Mouse (Mus musculus) layer of hippocampus, adult 9-11 months (tissue): ENCODE measurements around the gene Slc25a34.

ENCODE experiments used
- DNase-seq: peaks from one replicate; pipeline ENCODE4 v3.0.0; 2022

Gene Slc25a34

DNA sequence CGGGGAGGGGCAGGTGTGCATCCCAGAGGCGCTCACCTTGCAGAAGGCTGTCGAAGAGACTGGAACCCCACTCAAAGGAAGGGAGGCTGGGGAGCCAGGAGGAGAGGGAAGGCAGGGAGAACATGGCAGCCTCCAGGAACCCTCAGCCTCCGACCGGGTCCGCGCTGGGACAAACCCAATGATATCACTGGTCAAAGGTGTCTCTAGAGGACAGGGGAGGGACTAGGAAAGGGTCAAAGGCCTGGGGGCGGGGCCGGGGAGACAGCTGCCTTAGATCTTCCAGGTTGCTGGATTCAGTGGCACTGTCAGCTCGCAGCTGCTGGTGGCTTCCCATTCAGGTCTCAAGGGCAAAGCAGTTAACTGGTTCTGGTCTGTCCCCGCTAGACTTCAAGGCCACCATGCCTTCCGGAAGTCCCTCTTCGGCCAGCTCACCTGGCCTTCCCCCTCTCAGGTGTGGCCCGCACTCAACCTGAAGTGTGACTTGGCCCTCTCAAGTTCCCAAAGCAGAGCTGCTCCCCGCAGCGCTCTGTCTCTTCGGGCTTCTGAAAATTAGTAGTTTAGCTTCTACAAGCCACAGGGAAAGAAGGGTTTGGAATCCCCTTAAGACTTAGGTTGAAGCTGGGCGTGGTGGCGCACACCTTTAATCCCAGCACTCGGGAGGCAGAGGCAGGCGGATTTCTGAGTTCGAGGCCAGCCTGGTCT, 5.6 kb downstream of the Slc25a34 start:
- DNase-seq, result no peak

DNA sequence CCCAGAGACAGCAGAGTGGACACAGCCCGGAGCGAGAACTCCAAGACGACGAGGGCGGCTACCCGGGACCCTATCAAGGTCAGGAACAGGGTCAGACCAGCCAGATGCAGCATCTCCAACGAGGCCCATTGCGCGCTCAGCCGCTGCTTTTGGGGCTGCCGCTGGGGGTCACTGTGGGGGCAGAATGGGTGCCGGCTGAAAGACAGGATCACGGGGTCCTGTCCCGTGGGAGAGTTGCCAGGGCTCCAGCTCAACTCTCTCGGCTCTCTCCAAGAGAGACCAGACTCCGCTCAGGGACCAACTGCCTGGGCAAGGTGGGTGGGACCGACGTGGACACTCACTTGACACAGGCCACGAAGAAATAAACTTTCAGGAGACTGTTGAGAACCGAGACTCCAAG, 6.3 kb downstream of the Slc25a34 start:
- DNase-seq, result peak; percentile 49

DNA sequence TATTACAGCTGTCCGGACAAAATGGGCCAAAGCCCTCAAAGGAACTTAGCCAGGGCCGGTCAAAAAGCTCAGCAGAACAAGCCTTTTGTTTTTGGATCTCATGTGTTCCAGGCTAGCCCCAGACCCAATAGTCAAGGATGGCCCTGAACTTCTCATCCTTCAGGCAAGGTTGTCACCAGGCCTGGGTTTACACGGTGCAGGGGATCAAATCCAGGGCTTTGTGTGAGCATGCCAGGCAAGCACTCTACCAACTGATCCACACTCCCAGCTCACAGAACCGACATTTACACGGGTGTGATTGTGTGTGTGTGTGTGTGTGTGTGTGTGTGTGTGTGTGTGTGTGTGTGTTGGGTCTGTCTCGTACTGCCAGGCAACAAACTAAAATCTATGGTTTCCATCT, 6.8 kb downstream of the Slc25a34 start:
- no peak for DNase-seq

DNA sequence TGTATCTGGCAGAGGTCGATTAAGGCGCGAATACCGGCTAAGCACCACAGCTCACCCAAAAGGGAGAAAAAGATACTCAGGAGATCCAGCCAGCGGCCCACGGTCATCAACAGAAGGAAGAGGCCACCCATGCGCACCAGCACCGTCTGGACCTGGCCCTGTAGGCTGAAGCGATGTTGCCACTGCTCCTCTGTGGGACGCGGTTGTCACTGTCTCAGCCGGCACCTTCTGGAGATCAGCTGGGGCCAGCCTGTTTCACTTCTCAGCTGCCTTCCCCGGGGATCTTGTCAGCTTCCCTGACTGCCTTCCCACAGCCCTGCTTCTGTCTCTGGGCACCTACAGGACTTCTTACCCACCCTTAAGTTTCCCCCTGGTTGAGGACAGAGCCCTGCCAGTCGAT, 8.7 kb downstream of the Slc25a34 start:
- no peak for DNase-seq

DNA sequence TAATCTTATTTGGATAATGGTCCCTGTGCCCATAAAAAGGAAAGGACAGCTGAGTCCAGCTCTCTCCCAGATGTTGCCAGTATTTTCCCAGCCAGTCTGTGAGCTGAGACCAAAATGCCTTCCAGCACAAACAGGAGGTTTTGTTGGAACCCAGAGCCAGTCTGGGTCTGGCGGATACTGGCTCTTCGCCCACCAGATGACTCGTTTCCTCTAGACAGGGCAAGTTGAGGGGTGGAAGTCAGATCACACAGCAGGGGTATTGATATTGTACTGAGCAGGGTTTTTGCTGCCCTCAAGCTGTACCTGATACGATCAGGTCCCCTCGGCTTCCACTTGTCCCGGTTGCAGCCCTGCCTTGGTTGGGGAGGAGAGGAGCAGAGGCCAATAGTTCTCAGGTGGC, 14.1 kb downstream of the Slc25a34 start:
- no peak for DNase-seq

DNA sequence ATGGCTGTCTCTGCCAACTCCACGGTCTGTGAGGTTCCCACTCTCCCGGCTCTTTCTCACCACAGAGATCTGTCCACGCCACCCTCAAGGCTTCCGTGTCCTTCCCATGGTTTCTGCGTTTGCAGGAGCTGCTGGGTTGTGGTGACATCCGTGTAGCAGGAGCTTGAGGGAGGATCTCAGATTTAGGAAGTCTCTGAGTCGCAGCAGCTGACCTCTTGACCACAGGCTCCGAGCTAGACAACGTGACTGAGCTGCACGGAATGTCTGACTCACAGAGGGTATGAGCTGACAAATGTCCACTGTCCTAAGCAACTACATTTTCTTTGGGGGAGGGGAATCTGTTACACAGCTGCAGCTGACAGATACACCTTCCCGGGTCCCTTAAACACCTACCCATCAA, 17.8 kb downstream of the Slc25a34 start, which contains the start of gene Fblim1:
Gene Fblim1, minus strand, starts transcription at position 236 of the 400 bp plus-strand sequence.
- DNase-seq, result peak; percentile 71

DNA sequence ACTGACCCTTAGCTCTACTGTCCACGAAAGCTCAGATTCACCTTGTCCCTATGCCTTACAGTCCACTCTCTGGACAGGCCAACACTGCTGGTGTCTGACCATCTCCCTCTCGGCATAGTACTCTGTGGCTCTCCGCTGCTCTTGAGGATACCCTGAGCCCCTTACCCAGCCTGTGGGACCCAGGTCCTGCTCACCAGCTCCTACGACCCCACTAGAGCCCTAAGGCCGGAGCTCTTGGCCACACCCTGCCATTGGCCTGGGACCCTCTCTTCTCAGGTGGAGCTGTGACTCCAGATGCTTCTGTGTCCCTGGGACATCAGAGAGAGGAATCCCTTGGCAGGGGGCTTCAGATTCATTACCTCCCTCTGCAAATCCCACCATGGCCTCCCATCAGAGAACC, 18.2 kb downstream of the Slc25a34 start:
- DNase-seq, result no peak

DNA sequence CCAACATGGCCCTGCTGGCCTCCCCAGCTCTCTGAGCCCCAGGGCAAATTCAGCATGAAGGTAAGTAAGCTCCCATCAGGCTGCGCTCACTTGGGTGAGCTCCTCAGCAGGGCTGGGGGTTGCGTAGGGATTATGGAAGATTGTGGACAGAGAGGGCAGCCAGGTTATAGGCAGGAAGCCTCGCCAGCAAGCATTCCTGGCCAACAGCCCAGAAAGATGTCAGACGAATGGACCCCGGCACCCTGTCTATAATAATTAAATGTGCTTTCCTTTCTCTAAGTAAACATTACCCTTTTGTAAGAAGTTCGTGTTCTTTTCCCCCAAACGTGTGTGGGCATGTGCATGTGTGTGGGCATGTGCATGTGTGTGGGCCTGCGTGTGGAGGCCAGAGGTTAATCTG, 19.1 kb downstream of the Slc25a34 start:
- DNase-seq, result no peak

DNA sequence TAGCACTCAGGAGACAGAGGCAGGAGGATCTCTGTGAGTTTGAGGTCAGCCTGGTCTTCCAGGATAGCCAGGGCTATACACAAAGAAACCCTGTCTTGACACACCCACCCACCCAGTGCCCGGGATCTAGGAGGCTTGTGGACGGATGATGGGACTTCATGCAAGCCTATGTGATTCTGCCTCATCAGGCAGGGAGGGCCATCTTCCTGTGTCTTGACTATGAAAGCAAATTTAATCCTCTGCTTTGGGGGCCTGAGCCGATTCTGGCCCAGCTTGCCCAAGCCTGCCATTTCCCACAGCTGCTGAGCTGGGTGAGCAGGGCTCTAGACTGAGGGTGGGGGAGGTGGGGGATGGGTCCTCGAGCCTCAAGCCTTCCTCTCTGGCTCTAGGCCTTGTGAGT, 19.7 kb downstream of the Slc25a34 start:
- no peak for DNase-seq

DNA sequence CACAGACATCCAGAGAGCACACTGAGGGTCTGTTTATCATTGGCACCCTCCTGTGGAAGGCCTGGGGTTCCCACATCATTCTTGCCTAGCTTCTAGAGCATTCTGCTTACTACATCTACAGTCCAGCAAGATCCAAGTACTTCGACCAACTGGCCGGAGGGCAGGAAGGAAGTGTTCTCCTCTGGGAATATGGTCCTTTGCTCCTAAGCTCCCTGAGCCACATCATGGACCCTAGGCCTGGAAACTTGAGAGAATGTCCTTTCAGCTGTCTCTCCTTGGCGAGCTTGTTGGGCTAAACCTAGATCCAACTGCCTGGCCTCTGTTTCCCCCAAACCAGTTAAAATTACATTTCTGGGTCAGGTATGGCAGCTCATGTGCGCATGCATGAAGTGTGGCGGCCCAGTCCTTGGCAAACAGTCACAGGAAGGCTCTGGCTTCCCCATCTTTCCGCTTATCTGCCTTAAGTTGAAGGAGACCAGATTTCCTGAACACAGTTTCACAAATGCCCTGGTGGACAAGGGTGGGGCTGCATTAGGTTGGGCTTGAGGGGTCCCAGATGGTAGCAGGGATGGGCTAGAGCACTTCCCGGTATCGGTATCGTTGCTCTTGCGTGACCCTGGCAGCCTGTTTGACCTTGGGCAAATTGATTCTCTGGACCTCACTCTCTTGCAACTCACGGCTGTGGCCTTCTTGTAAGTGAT, 20.9 kb downstream of the Slc25a34 start:
- DNase-seq, result no peak

DNA sequence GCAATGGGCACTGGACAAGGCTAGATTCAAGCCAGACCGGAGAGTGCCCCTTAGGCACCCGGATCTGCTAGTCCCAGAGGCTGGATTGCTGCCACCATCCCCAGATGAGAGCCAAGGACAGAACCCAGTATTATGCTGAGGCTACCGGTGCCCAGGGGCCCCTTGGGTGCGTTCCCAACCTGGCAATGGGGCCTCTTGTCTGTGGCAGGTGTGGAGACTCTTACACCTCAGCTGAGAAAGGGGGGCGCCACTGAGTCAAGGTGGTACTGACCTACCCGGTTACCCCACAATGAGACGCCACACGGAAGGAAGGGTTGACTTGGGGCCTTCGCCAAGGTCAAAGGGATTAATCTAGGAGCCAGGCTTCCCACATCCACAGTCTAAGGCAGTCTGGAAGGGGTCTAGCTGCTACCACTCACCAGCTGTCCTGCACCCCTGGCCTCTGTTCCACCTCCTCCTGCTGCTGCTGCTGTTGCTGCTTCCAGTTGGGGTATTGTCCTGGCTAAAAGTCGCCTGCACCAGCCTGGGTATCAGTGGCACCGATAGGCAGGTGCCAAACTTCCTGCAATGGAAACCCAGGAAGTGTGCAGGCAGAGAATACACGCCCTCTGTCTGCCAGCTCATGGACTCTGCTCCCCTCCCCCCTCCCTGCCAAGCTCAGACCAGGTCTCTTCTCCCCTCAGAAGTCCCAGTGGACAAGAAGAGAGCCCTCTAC, 22.3 kb downstream of the Slc25a34 start:
- DNase-seq, result no peak

DNA sequence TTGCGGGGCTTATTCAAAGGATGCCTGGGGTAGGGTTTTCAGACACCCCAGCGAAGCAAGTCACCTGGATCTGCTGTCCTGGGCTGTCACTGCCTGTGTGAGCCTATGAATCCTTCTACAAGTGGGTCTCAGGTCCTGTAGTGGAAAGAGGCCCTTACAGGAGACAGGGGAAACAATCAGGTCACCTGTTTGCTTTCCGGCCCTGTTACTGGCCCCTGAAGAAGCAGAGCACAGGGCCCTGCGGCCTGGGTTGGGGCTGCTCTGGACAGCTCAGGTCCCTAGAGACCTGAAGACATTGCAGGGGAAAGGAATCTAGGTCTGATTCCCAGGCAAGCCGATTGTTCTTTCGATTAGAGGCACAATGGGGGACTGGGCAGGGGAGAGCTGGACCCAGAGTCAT, 23.3 kb downstream of the Slc25a34 start:
- DNase-seq, result no peak

DNA sequence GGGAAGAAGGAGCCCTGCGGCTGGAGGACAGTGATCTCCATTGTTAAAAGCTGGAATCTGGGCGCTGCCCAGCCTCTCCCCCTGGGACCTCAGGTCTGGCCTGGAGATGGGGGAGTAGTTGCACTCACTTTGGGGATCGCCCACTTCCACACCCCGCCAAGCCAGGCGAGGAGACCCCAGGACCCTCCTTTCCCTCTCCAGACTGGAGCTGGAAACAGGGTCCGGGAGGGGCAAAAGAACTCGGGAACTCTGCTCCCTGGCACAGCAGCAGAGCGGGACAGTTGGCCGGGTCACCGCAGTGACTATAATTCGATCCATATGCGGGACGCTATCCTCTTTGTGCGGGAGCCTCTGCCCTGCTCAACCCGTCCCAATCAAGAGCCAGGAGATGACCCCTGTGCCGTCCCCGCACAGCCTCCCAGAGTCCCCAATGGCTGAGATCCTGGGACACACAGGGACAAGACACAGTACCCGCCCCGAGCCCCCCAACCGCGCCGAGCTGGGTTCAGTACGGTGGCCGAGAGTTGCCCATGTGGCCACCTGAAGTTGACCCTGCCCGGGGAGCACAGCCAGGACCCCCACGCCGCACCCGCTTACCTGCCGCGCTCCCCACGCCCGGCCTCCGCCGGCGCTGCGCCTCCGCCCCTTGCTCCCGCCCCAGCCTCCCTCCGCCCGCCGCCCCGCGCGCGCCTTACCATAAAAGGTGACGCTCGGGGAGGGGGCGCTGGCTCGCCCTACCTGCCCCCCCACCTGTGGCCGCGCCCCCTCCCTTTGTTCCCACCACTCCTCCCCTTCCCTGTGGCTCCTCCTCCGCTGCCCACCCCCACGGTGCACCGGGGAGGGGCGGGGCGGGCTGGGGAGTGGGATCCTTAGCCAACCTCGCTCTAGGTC, 24.1 kb downstream of the Slc25a34 start:
- DNase-seq, result no peak

DNA sequence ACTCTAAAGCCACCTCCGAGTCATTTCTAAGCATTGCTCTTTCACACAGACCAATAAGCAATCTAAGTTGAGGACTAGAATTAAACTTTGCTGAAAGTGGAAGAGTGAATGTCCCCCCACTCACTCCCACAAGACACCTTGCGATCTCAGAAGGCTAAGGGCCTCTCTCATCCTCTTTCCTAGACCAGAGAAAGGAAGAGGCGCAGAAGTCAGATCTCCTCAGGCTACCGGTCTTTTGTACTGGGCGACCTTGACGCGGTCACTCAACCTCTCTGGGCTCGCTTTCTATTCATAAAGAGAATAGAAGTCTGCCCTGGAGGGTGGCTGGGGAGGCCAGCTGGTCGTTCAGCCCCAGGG, 24.7 kb downstream of the Slc25a34 start:
- no peak for DNase-seq

DNA sequence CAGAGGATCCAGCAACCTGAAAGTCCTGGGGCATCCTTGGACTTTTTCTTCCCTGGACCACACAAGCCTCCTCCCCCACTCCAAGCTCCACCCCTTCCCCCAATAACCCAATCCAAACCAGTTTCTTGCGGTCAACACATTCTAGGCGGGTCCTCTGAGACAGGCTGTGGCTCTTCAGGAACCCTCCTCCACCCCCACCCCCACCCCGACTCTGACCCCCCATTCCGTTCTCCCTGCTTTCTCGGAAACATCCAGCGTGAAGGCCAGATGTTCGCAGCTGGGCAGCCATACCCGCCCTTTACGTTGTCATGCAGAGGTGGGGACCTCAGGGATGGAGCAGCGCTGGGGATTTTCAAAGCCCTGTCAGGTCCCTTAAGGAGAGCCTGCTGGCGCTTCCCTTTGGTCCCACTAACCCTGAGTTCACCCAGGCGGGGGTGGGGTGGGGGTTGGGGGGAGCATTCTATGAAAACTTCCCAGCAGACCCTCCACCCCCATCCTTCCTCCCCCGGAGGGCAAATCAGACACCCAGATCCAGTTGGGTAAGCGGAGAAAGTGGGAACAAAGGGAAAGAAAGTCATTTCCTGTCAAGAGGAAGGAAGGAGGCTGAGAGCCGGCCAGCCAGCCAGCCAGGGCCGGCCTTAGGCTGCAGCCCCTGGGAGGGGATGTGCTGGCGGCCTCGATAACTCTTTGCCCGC, 25.3 kb downstream of the Slc25a34 start:
- DNase-seq, result no peak

DNA sequence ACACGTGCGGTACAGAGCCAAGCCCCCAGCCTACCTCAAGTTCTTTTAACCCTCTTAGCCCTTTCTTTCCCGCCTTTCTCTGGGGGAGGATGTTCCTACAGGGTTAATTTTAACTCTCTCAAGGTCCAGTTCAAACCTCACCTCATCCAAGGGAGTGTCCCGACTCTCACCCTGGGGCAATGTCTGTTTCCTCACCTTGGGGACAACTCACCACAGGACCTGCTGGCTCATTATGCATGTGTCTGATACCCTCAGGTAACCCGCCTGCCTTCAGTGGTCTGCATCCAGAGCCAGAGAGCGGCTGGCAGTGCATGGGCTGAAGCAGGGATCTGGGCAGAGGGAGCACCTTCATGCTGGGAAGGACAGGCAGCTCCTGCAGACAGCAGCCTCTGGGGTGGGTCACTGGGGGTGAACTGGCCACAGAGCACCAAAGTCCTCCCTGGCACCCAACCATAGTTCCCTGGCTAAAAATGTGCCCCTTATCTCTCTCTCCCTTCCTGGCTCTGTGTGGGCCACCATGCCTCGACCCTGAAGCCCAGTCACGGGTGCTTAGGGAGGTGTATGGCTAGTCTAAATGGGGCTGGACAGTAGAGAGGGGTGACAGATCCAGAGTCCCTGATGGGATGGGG, 26.8 kb downstream of the Slc25a34 start:
- no peak for DNase-seq

DNA sequence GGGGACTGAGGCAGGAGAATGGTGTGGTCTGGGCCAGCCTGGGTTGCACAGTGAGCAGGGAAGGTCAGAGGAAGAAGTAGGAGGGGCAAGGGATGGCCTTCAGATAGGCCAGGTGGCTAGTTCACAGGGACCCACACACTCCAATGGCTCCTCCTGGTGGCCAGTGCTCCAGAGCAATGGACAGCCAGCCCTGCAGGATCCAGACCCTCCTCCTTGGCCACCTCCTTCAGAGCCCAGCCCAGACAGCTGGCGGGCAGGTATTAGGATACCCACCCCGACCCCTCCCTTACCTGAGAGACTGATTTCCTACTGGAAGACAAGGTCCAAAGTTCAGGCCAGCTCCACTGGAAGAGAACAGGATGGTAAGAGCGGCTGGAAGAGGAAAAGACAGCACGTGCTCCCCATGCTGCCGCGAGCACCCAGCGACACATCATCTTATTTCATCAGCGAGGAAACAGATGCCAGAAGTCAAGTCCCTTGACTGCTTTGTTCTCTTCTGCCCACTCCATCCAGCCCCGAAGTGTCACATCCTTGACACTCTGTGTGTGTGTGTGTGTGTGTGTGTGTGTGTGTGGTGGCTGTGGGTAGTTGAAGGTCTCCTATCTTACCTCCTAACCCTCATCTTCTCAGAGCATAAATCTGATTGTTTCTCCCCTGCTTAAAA, 27.9 kb downstream of the Slc25a34 start:
- no peak for DNase-seq

DNA sequence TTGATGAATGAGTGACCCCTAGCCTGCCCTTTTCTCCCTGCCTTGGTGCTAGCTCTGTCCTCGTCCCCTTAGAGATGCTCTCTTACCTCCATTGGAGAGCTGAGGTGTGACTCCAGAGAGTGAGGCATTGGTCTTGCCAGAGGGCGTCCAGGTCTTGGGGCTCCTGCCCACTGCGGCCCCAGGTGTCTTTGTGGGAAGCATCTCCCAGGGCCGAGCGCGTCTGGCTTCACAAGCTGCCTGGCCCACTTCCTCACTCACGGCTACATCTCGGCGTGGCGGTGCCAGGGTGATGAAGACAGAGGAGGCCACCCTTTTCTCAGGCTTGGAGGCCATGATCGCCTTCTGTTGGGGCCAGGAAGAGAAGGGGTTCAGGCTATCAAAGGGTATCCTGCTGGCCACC, 28.5 kb downstream of the Slc25a34 start:
- DNase-seq, result no peak

DNA sequence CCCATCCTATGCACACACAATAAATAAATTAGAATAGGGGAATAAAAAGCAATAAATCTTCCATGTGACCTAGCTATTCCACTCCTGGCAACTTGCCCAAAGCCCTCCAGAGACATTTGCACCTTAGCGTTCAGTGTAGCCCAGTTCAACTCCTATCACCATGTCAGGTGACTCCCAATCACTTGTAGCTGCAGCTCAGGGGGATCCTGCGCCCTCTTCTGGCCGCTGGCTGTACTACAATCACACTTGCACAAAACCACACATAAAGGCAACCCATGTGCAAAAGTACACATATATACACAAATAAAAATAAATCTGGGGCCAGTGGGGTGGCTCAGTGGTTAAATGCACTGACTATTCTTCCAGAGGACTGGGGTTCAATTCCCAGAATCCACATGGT, 32.1 kb downstream of the Slc25a34 start:
- DNase-seq, result no peak

DNA sequence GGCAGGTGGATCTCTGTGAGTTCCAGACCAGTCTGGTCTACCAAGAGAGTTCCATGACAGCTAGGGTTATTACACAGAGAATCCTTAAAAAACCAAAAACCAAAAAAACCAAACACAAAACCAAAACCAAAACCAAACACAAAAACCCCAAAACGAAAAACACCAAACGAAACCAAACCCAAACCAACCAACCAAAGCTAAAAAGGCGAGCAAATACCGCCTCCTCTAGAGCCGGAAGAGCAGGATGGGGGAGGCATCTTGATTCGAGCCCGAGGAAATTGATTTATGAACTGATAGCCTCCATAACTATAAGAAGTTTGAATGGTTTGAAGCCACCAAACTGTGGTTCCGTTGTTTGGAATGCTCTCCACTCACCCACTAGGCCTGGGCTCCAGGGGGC, 39.7 kb downstream of the Slc25a34 start:
- no peak for DNase-seq

DNA sequence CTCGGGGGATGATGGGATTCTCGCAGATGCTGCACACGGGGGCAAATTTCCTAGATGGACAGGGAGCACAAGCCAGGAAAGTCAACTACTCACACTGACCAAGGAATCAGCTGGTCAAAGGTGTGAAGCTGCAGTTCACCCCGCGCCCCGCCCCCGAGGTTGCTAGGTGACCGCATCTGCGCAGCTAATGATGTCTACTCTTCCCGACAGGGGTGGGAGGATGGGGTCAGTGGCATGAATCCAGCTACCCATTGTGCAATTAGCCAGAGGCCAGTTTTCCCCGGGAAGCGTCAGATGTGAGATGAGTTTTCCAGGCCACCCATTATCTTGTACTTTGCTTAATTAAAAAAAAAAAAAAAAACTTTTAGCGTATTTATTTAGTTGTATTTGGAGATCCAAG, 42.6 kb downstream of the Slc25a34 start:
- no peak for DNase-seq
